Mouse (Mus musculus): Measurements from ENCODE around the gene Pip5k1b.

- TF ChIP-seq CHD2 (IDR thresholded peaks at IDR 0.05; ENCODE audit: low read depth, low read length) (no peak), ZC3H11A (IDR thresholded peaks at IDR 0.05; ENCODE audit: borderline replicate concordance, low read depth, low read length) (no peak), HCFC1 (IDR thresholded peaks at IDR 0.05; ENCODE audit: borderline replicate concordance, insufficient read depth, low read length) (no peak), MAFK (IDR thresholded peaks at IDR 0.05; ENCODE audit: insufficient read depth, low read depth, low read length) (no peak), ZNF384 (IDR thresholded peaks at IDR 0.05; ENCODE audit: low read depth, low read length) (no peak)
These were observed 79.2 kb downstream of the Pip5k1b start for GRCm38 (mm10) chr19:24476461-24476860.
